Mouse (Mus musculus): Measurements from ENCODE around the gene Ube2s.
"Not testable (repeated sequence)": the region's sequence is repeated elsewhere in the genome, so short reads cannot be mapped to it uniquely, and the experiment has no call there.

Gene Ube2s

DNA sequence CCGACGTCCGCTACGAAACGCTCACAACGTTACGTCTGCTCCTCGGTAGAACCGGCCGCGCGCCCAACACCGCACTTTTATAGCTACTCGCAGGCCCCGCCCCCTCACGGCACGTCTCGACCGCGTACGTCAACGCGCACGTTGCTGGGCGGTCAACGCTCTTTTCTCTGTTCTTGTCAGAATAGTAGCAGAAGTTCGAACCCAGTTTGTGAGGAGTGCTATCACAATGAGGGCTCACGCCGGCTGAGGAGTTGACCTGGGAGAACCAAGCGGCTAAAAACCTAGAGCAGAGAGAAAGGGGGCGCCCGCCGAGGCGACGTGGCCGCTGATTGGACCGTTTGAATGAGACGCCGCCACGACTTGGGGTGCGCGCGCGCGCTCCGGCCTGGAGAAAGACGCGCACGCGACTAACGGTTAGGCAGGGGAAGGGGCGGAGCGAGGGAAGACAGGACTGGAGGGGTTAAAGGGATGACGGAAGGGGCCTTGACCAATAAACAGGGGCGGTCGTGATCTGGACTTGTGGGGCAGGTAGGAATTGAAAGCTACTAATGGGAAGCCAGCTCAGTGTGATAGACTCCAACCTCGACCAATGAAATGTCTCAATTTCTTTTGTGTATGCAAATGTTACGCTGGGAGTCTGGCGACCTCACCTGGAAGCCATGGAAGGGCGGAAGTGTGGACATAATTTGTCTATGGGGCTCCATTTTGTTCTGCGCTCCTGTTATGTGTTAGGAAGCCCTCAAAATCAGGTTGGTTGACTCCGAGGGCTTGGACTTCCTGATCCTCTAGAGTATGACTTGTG, at the start of gene Ube2s:
Ube2s (minus strand) TSS at position 288 of the 802 bp plus-strand sequence.
- peak; percentile 99 for DNase-seq

DNA sequence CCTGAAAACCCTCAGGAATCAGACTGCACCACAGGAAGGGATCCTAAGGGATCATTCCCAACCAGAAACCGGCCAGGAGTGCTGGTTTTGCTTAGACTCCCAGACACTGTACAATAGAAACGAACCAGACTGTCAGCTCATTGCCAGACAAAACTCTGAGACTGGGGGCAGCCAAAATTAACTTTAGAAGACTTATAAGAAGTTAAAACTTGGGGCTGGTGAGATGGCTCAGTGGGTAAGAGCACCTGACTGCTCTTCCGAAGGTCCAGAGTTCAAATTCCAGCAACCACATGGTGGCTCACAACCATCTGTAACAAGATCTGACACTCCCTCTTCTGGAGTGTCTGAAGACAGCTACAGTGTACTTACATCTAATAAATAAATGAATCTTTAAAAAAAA, 48.5 kb upstream of the Ube2s start:
- not testable (repeated sequence) for DNase-seq

DNA sequence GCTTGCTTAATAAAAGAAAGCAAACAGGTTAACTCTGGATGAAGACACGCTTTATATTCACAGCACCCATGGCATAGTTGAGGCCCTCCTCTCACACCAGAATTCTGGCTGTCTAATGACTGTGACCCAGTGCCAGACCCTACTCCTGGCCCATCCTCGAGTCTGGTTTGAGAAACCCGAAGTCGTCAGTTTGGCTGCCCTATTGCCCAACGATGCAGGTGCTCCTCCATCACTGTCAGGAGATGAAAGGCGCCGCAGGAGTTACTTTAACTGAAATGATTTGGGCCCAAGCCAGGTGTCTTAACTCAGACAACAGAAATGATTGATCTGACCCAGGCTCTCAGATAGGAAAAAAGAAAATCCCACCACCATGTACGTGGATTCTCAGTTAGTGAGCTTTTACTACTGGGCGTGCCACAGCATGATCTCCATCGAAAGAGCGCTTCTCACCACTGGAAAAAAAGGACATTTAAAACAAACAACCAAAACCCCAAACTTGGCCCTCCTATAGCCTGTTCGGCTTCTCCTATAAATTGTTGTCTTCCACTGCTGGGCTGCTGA, 47.1 kb upstream of the Ube2s start:
- DNase-seq, result no peak

DNA sequence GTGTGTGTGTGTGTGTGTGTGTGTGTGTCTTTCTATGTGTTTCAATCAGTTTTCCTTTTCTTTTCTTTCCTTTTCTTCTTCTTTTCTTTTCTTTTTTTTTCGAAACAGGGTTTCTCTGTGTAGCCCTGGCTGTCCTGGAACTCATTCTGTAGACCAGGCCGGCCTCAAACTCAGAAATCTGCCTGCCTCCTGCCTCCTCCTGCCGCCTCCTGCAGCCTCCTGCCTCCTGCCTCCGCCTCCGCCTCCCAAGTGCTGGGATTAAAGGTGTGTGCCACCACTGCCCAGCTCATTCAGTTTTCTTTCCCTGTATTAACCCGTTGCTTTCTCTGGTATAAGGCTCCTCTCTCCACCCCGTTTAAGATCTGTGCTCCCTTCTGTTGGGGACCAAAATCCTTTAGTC, 44.9 kb upstream of the Ube2s start:
- no peak for DNase-seq

DNA sequence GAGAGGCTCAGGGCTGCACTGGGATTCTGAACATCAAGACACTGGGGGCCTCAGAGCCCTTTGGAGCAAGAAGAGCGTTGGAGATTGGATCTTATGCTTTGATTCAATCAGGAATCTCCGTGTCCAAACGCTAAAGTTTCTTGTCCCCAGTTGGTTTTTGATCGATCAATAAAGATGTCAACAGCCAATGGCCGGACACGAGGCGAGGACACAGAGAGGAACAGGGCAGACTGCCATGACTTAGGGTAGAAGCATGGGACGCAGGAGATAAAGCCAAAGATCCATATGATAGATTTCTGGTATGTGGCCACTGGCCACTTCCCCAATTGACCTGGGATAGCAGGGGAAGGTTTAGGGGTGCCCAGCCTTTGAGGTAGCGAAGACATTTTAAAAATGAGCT, 44.1 kb upstream of the Ube2s start:
- no peak for DNase-seq

DNA sequence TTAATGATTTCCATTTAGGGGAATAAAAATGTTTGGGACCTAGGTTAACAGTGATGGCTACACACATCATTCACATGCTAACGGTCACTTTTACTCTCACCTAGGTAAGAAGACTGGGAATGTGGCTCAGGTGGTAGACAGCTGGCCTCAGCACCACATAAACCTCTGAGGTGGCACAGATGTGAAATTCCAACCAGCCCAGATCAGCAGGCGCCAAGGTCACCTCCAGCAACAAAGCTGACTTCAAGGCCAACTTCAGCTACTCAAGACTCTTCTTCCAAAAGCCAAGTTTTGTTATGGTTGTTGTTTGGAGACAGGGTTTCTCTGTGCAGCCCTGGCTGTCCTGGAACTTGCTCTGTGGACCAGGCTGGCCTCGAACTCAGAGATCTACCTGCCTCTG, 41.2 kb upstream of the Ube2s start:
- no peak for DNase-seq

DNA sequence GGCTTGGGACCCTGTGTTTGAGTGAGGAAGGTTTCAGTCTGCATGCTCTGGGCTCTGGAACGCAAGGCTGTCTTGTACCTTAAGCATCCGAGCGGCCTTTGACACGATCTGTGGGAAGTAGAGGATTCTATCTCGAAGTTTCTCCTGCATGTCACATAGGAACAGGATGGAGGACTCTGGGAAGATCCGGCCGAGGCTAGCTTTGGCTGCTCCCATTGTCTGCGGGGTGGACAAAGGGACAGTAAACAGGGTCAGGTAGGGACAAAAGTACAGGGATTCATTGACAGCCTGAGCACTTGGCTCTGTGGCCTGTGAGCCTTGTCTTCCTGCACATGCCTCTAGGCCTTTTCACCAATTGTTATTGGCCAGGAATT, 38.9 kb upstream of the Ube2s start:
- no peak for DNase-seq

DNA sequence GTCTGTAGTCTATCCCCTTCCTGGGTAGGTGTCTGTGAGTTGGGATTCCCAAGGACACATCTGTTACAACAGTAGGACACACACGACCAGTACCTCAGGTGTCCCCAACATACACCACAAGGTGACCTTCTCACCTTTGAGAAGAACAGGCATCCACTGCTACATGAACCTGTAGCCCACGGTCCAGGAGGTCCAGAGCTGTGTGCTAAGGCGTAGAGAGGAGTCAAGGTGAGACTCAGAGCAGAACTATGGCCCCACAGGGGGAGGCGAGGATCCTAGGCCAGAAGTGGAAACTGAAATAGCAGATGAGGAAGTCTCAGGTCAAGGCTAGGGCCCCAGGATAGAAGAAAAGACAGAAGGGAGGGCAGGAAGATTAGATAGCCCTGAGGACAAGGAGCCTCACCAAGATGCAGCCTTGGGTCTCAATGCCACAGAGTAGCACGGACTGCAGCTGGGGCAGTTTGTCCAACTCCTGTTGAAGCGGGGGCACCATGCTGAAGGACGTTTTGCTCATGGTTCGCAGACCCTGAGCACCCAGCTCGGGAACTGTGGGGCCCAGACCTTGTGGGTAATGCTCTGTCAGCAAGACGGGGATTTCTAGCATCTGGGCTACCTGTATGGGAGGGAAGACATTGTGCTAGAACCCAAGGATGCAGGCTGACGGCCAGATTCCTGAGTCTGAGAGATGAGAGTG, 38.4 kb upstream of the Ube2s start:
- no peak for DNase-seq

DNA sequence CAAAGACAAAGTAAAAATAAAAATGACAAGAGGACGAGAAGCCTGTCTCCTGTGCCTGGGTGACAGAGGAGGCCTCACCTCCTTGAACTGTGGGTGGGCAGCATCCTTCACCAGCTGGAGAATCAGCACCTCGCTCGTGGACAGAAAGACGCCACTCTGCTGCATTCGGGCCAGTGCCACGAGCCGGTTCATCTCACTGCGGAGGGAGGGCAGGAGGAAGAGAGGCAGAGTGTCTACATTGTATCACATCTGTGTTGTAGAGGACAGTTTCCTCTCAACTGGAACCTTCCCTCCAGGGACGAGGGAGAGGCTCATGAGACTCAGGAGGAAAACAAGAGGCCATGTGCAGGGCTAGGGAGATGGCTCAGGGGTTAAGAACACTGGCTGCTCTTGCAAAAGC, 37.0 kb upstream of the Ube2s start:
- DNase-seq, result no peak

DNA sequence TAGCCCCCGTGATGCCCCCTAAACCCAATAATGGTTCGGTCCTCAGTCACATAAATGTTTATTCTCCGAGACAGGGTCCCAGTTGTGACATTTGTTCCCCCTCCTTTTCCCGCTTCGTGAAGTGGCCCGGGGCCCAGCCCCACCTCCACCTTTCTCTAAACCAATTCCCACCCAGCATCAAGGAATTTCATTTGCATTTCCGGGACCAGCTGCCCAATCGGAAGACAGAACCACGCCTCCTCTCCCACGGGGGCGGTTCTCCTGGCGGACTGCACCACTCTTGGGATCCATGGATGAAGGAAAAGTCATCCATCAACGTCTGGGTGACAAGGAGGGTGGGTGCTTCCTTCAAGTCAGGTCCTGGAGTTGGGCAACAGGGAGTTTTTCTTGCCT, 32.5 kb upstream of the Ube2s start:
- peak; percentile 74 to 78 for DNase-seq

DNA sequence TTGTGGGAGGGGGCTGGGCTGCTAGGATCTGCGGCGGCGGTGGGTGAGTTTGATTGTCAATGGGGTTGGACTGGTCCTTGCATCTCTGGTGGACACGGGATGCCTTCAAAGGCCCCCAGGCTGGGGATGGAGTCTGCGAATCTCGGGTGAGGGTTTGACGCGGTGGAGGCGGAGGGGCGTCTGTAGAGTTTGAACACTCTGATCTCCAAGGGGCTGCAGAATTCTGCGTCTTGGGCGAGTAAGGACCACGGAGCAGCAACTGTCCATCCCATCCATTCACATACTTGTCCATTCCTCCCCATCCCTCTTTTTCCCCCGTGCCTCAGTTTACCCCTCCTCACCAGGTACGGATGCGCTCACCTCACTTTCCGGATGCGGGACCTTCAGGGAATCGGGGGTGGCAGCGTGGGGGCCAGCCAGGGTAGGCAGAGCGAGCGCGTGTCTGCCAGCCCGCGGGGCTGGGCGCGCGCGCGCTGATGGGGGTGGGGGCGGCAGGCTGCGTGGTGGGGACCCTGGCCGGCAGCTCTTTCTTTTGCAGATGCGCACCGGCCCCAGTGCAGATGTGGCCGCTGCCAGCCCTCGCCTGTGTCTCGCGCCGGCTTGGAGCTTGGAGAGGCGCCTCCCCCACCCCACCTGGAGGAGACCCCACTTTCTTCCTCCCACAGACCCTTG, 32.0 kb upstream of the Ube2s start, which contains the start of gene Shisa7:
Shisa7 (minus strand) TSS at position 452 of the 672 bp plus-strand sequence.
- DNase-seq, result no peak

DNA sequence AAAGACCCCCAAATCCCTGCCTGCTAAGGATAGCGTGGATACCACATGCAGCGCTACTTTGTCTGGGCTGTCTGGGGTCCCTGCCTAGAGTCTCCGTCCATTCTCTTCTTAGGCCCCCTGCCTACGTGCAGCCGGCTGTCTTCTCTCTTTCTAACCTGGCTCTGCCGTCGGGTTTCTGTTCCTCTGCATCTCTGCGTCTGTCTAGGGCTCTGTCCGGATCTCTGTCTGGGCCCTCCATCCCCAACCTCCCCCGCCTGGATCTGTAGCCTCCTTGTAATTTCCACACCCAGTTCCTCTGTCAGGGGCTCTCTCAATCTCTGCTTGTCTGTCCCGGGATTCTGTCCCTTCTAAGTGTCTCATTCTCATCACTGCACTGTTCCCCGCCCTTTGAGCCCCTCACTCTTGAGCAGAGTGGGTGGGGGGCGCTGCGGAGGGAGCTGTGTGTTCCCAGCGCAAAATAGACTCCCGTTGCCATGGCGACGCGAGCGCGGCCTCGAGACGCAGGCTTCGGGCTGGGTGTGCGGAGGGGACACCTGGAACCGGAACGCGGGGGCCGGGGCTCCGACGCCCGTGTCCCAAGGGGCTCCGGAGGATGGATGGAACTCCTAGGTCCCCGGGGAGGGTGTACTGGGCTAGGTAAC, 31.3 kb upstream of the Ube2s start:
- no peak for DNase-seq

DNA sequence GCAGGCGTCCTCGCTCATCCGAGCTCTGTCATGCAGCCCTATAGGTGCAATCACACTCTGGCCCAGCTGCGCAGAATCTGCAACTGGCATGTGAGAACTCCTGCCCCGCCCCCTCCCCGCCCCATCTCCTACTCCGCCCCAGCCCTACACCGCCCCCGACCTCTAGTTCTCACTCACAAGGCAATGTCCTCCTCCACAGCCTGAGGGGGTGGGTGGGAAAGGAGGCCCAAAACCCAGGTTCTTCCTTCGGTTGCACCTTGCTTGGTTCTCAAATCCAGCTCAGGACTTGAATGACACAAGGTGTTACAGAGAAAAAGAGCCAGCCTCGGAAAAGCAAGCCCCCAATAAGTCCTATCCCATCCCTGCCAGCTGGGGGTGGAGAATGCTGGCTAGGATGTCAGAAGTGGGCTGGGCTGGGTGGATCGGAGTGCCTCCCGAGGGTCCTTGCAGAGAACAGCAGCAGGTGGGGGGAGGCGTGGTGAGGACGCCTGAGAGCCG, 30.3 kb upstream of the Ube2s start:
- peak in 1 of 2 experiments; percentile 29 for DNase-seq

DNA sequence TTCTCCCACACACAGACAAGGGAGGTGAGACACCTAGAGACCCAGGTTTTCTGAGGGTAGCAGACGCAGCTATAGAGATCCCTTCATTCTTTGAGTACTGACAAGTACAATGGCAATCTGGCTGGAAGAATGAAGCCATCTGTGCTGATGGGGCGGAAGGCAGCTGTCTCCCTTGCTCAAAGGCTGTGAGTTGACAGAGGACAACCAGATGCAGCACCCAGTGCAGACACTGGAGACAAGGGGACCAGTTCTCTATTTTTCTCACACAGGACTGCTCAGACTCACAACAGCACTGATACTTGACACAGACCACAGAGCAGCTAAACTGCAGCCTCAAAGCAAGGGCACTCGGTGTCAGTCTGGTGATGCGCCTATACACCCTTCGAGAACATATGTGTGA, 29.7 kb upstream of the Ube2s start:
- DNase-seq, result no peak

DNA sequence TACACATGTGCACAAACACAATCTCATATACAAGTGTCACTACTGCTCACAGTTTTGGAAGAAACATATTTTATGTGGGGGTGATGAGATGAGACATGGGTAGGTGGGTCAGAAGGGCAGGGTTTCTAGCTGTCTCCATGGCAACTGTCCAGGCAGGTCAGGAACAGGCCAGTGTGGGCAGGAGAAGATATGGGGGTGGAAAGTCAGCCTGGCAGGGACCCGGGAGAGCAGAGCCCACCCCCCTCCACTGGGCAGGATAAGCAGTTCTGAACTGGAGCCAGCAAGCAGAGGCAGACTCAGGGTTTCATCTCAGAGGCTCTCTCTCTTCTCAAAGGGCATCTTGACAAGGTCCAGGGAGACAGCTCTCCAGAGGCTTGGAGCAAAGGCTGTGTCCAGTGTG, 25.2 kb upstream of the Ube2s start:
- DNase-seq, result no peak

DNA sequence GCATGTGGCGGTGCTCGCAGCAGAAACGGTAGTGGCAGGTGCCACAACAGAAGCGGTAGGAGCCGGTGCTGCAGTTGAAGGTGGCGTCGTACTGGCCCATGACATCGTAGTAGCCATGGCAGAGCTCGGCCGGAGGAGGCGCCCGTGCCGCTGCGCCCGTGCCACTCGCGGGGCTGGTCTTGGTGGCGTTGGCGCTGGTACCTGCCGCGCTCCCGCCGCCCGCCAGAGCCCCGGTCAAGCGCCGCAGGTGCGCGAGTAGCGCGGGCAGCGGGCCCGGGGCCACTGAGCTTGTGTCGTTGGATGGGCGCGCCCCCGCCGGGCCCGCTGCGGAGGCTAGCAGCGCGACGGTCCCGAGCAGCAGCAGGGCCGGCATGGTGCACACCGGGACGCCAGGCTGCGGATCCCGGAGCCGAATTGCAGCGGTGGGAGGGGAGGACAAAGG, 24.0 kb upstream of the Ube2s start:
- DNase-seq, result peak; percentile 80 to 81

DNA sequence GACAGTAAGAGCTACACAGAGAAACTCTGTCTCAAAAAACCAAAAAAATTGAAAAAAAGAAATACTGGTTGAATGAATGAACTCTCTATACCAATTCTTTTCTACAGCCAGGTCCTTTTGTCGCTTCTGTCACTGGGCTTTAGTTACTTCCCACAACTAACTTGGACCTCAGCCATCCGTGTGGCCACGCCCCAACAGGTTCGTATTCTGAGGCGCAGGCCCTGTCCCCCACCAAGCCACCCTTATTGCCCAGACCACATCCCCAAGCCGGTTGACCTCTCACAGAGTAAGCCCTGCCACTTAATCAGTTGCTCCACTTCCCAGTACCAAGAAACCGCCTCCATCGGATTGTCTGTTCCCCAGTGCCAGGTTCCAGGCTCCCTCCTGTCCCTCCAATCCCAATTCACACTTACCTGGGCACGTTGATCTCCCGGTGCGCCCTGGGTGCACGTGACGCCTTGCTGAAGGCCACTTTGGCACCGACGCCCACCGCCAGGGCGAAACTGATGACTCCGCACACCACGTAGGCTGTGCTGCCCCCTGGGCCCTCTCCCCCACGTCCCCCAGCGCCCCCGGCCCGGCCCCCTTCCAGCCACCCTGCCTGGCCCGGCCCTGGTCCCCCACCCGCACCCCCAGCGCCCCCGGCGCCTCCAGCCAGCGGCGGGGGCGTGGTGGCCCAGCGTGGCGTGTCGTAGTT, 23.4 kb upstream of the Ube2s start:
- DNase-seq, result peak; percentile 67 to 69

DNA sequence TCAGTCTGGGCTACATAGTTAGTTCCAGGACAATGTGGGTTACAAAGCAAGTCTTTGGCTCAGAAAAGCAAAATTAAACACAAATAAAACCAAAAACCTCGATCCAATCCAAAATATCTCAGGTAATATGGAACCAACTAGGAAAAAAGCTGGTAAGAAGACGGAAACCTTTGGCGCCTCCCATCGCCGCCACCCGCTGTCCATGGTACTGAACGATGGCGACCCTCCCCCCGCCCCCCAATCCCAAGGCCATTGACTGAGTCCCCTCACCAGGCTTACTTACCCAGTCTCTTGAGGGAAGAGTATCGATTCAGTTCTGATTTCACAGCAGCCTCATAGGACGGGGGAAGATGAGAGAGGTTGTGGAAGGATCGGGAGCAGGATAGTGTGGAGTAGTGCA, 18.1 kb upstream of the Ube2s start:
- no peak for DNase-seq

DNA sequence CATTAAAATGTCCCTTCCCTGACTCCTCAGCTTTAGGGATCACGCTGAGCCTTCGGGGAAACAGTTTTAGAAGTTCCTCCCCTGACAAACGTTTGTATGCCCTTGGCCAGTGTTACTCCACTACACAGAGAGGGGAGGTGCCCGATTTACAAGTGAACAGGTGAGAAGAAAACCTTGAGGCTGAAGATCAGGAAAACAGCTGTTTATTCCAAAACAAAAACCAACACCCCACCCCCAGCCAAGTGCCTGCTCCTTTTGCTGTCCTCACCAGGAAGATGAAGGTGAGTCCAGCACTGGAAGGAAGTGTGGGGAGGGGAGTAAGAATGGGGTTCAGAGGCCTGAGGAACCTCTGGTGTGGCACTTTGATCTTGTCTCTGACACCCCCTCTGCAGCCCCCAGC, 13.0 kb upstream of the Ube2s start:
- no peak for DNase-seq

DNA sequence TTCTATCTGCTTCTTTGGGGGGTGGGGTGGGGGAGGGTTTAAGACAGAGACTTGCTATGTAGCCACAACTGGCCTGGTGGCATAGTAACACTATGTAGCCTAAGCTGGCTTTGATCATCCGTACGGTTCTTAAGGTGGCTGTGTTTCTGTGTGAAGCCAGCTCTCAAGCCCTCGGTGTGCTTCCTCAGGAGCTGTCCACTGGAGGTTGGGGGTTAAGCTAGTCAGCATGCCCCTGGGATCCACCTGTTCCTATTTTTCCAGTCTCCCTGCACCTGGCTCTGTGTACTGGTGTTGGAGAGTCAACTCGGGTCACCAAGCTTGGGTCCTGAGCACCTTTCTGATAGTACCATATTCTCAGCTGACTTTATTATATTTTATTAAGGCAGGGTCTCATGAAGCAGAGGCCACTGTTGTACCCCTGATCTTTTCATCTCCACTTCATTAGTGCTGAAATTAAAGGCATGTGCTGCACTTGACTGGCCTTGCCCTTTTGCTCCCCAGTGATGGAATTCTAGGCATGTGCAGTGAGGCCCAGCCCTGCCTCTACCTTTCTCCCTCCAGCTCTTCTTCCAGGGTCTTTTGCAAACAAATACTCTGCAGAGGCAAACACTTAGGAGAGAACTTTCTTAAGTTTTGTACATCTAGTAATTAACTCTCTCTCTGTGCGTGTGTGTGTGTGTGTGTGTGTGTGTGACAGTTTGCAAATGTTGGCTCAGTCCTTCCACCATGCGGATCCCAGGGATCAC, 9.9 kb upstream of the Ube2s start:
- DNase-seq, result peak; percentile 32 to 42

DNA sequence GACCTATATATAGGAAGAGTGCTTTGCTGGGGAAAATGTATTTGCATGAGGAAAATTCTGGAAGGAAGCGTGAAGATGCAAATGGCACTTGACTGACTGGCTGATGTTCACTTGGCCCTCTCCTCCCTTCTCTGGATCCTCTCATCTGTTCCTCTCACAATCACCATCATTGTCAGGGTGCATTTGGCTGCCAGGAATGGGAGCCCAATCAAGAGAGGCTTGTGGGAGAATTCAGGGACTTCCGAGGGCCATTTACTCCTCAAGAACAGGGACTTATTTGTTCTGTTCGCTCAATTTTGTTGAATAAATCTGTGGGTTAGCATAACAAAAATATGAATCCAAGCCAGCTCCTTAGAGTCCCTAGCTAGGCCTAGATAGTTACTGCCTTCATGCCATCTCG, 9.3 kb upstream of the Ube2s start:
- no peak for DNase-seq

Data from lung, adult 18-20 months (tissue).